Mouse (Mus musculus) lung, adult 2 months (tissue): ENCODE results near the gene Abca8a.

Experiments
- CTCF ChIP-seq: fragments of 200-500 bp; IDR thresholded peaks from 2 replicates; pipeline ENCODE4 v1.5.1; 2011; ENCODE audit warnings: mild to moderate bottlenecking, low read length, control low read depth; ENCODE audit not compliant: insufficient read depth
- POLR2A ChIP-seq: fragments of 200-500 bp; IDR thresholded peaks from 2 replicates; pipeline ENCODE4 v1.6.1; 2011; ENCODE audit warnings: low read depth, mild to moderate bottlenecking, control low read depth, low read length, borderline replicate concordance; ENCODE audit errors: extremely low read depth

GRCm38 (mm10) chr11:110091328-110091727 is 4.5 kb downstream of the Abca8a start:
- no peak for TF ChIP-seq CTCF
- TF ChIP-seq POLR2A, result no peak
